Mouse (Mus musculus) erythroblast, adult 5-6 weeks (primary cell): ENCODE measurements around the gene Hoxb3. TPM values are rescaled to one million over a fixed set of nuclear protein-coding genes. Genes with fewer than 3 reads are reported as not detected.

ENCODE experiments used
- ATAC-seq: replicated peaks from 2 replicates; pipeline ENCODE4 v1.8.0; 2016; ENCODE audit warnings: moderate number of reproducible peaks, mild to moderate bottlenecking, moderate TSS enrichment, inconsistent platforms; ENCODE audit not compliant: poor library complexity, low FRiP score, severe bottlenecking
- total RNA-seq, 2 experiments: library from RNA; stranded (forward) in 1 of 2; stranded (reverse) in 1 of 2; fragments of 150-400 nt in 1 of 2; fragments of 200-764, 138-1000 nt in 1 of 2; gene quantifications; 2 replicates each; pipeline versions ENCODE4 v1.2.3 to v1.2.4; 2015 to 2017; ENCODE audit warnings: low replicate concordance in 2 of 2

Hoxb3 gene
- total RNA-seq, 2 experiments from 2014 or later, result not detected

GRCm38 (mm10) chr11:96315344-96315681 lies 7.8 kb upstream of the Hoxb3 start:
- no peak for ATAC-seq

- ATAC-seq, result no peak
Observed at GRCm38 (mm10) chr11:96316696-96317607, 6.2 kb upstream of the Hoxb3 start.

GRCm38 (mm10) chr11:96317608-96318367 lies 5.3 kb upstream of the Hoxb3 start, which contains the start of gene Hoxb4:
TSS of gene Hoxb4 (plus strand) at chr11:96318267.
- no peak for ATAC-seq

GRCm38 (mm10) chr11:96318368-96319070 lies 4.6 kb upstream of the Hoxb3 start:
- ATAC-seq, result no peak

- ATAC-seq, result no peak
Observed at GRCm38 (mm10) chr11:96319071-96319902, 3.8 kb upstream of the Hoxb3 start.

GRCm38 (mm10) chr11:96319910-96320309 lies 3.2 kb upstream of the Hoxb3 start:
- ATAC-seq, result no peak

GRCm38 (mm10) chr11:96320688-96321087 lies 2.4 kb upstream of the Hoxb3 start:
- ATAC-seq, result no peak

- no peak for ATAC-seq
Observed at GRCm38 (mm10) chr11:96321846-96322245, 1.3 kb upstream of the Hoxb3 start.

GRCm38 (mm10) chr11:96322738-96323137 lies 388 bp upstream of the Hoxb3 start:
- ATAC-seq, result no peak

GRCm38 (mm10) chr11:96324125-96324524 lies 999 bp downstream of the Hoxb3 start:
- ATAC-seq, result no peak

GRCm38 (mm10) chr11:96324965-96325364 lies 1.8 kb downstream of the Hoxb3 start:
- no peak for ATAC-seq

GRCm38 (mm10) chr11:96325747-96326212 lies 2.7 kb downstream of the Hoxb3 start:
- no peak for ATAC-seq

GRCm38 (mm10) chr11:96326705-96327104 lies 3.6 kb downstream of the Hoxb3 start:
- ATAC-seq, result no peak

GRCm38 (mm10) chr11:96327122-96327521 lies 4.0 kb downstream of the Hoxb3 start:
- ATAC-seq, result no peak

- no peak for ATAC-seq
Observed at GRCm38 (mm10) chr11:96327750-96328149, 4.6 kb downstream of the Hoxb3 start.

GRCm38 (mm10) chr11:96328605-96329004 lies 5.5 kb downstream of the Hoxb3 start:
- ATAC-seq, result no peak

GRCm38 (mm10) chr11:96332105-96332504 lies 9.0 kb downstream of the Hoxb3 start:
- ATAC-seq, result no peak

GRCm38 (mm10) chr11:96332618-96333032 lies 9.5 kb downstream of the Hoxb3 start:
- ATAC-seq, result no peak

GRCm38 (mm10) chr11:96333241-96334001 lies 10.3 kb downstream of the Hoxb3 start:
- no peak for ATAC-seq
